8 mouse cellular contexts compared by ENCODE assay signal in genomic region chr4:129334677-129335215, GRCm38 (mm10). TPM values are rescaled to one million over a fixed set of nuclear protein-coding genes. Genes with fewer than 3 reads are reported as not detected.
DNase-seq lines count a peak whose midpoint lies in the region; ATAC-seq and TF ChIP-seq lines count a peak whose summit lies in the region.

No protein-coding gene starts in this region.

- peaks cover 5% of the 10 kb centered on the region for H3K4me1 ChIP-seq in thymus, adult 2 months (replicated peaks; ENCODE audit: control insufficient read depth, insufficient read depth, low read length)
- H3K4me1 ChIP-seq in hindbrain, embryonic 12.5 days: peaks cover 34% of the 10 kb centered on the region

- H3K9me3 ChIP-seq in hindbrain, embryonic 12.5 days (replicated peaks): no peaks in the 10 kb centered on the region

- H3K36me3 ChIP-seq in thymus, adult 2 months (ENCODE audit: control insufficient read depth, insufficient read depth, low read length): peaks cover 3% of the 10 kb centered on the region
- H3K36me3 ChIP-seq in hindbrain, embryonic 12.5 days: peaks cover 19% of the 10 kb centered on the region

- H3K27ac ChIP-seq in thymus, adult 2 months (ENCODE audit: control insufficient read depth, insufficient read depth, low read length): peak overlapping the region; percentile 55
- peak overlapping the region; percentile 99 for H3K27ac ChIP-seq in hindbrain, embryonic 12.5 days

- no peak for TF ChIP-seq POLR2A in thymus, adult 2 months (IDR thresholded peaks at IDR 0.05; ENCODE audit: control insufficient read depth, extremely low read depth, insufficient read depth, low read length, poor library complexity)

- H3K27me3 ChIP-seq in thymus, adult 2 months (ENCODE audit: control insufficient read depth, insufficient read depth, low read length): no peaks in the 10 kb centered on the region
- H3K27me3 ChIP-seq in hindbrain, embryonic 12.5 days: no peaks in the 10 kb centered on the region

- ATAC-seq in hindbrain, embryonic 12.5 days (ENCODE audit: low FRiP score): no peak
- peak; percentile 18 for ATAC-seq in megakaryocyte-erythroid progenitor cell, adult 5-6 weeks (replicated peaks; ENCODE audit: low FRiP score, low TSS enrichment, poor library complexity, severe bottlenecking)

- H3K9ac ChIP-seq in hindbrain, embryonic 12.5 days: peak overlapping the region; percentile 92

- DNase-seq in embryo, embryonic 10 days (ENCODE audit: low spot score): peak; percentile 71
- DNase-seq in embryo, embryonic 9.5 days (ENCODE audit: extremely low spot score): no peak
- no peak for DNase-seq in thymus, adult 2 months
- no peak for DNase-seq in thymus, postnatal 10 days (ENCODE audit: low spot score in 2 of 2)
- DNase-seq in spleen, postnatal 10 days (ENCODE audit: low spot score in 2 of 2): no peak
- no peak for DNase-seq in Muller cell, postnatal 12 days (ENCODE audit: inconsistent ontology term)

- TF ChIP-seq CTCF in thymus, adult 2 months (IDR thresholded peaks at IDR 0.05; ENCODE audit: borderline replicate concordance, control insufficient read depth, extremely low read depth, insufficient read depth, low read length, poor library complexity): no peak

- peak overlapping the region; percentile 60 for H3K4me2 ChIP-seq in hindbrain, embryonic 12.5 days (replicated peaks)

- H3K4me3 ChIP-seq in thymus, adult 2 months (ENCODE audit: control insufficient read depth, insufficient read depth, low read length): peak overlapping the region; percentile 79
- H3K4me3 ChIP-seq in hindbrain, embryonic 12.5 days: peak overlapping the region; percentile 93

- under 1% methylated on average over 62 of the region's 62 CpGs for WGBS in thymus, adult 2 months
- under 1% methylated on average over 61 of the region's 62 CpGs for WGBS in hindbrain, embryonic 12.5 days

RNA-seq across cellular contexts. Expression of gene Rbbp4, which starts 0.4 kb away (rescaled TPM):
- polyA plus RNA-seq in thymus, adult 2 months (2012; rRNA removed): 55.5 and 61.0 TPM in 2 replicates
- polyA plus RNA-seq in hindbrain, embryonic 12.5 days (2016; fragmentation: Nextera tagmentation; extraction: Ambion mirVana): 465 and 467 TPM in 2 replicates
- total RNA-seq in megakaryocyte-erythroid progenitor cell, adult 5-6 weeks (2014; fragmentation: Nextera tagmentation): 128 and 189 TPM in 2 replicates
- total RNA-seq in megakaryocyte-erythroid progenitor cell, adult 5-6 weeks (2017): 92.8 and 105 TPM in 2 replicates

RNA-seq across cellular contexts. Expression of gene Zbtb8os, which starts 0.7 kb away (rescaled TPM):
- polyA plus RNA-seq in thymus, adult 2 months (2012; rRNA removed): 14.3 and 14.4 TPM in 2 replicates
- 33.3 and 33.8 TPM in 2 replicates for polyA plus RNA-seq in hindbrain, embryonic 12.5 days (2016; fragmentation: Nextera tagmentation; extraction: Ambion mirVana)
- 26.6 and 41.9 TPM in 2 replicates for total RNA-seq in megakaryocyte-erythroid progenitor cell, adult 5-6 weeks (2014; fragmentation: Nextera tagmentation)
- 52.6 and 60.8 TPM in 2 replicates for total RNA-seq in megakaryocyte-erythroid progenitor cell, adult 5-6 weeks (2017)

RNA-seq across cellular contexts. Expression of gene Zbtb8a, which starts 43.2 kb away (rescaled TPM):
- 3.3 and 3.6 TPM in 2 replicates for polyA plus RNA-seq in thymus, adult 2 months (2012; rRNA removed)
- 16.1 and 17.7 TPM in 2 replicates for polyA plus RNA-seq in hindbrain, embryonic 12.5 days (2016; fragmentation: Nextera tagmentation; extraction: Ambion mirVana)
- 4.4 and 6.9 TPM in 2 replicates for total RNA-seq in megakaryocyte-erythroid progenitor cell, adult 5-6 weeks (2014; fragmentation: Nextera tagmentation)
- total RNA-seq in megakaryocyte-erythroid progenitor cell, adult 5-6 weeks (2017): 13.3 and 22.2 TPM in 2 replicates

RNA-seq across cellular contexts. Expression of gene Sync, which starts 47.3 kb away (rescaled TPM):
- polyA plus RNA-seq in thymus, adult 2 months (2012; rRNA removed): 0.50 and 0.88 TPM in 2 replicates
- polyA plus RNA-seq in hindbrain, embryonic 12.5 days (2016; fragmentation: Nextera tagmentation; extraction: Ambion mirVana): 1.7 and 1.8 TPM in 2 replicates
- total RNA-seq in megakaryocyte-erythroid progenitor cell, adult 5-6 weeks (2014; fragmentation: Nextera tagmentation): not detected in 2 replicates
- total RNA-seq in megakaryocyte-erythroid progenitor cell, adult 5-6 weeks (2017): not detected in 2 replicates
